In genomic region chr19:14890241-14891089, GRCm38 (mm10) we compare ENCODE assay signal across 8 mouse cellular contexts.
DNase-seq lines count a peak whose midpoint lies in the region; ATAC-seq lines count a peak whose summit lies in the region.

No protein-coding gene starts in this region.

- H3K4me3 ChIP-seq in hindbrain, embryonic 10.5 days: peak overlapping the region; percentile 41
- peak overlapping the region; percentile 13 for H3K4me3 ChIP-seq in stomach, embryonic 14.5 days (ENCODE audit: low read depth, low read length)

- peaks cover 43% of the 10 kb centered on the region for H3K4me1 ChIP-seq in hindbrain, embryonic 10.5 days (replicated peaks)
- peaks cover 13% of the 10 kb centered on the region for H3K4me1 ChIP-seq in stomach, embryonic 14.5 days (ENCODE audit: control insufficient read depth, insufficient read depth, low read length)

- ATAC-seq in stomach, embryonic 14.5 days (ENCODE audit: insufficient number of reproducible peaks, insufficient read depth, low FRiP score, low read depth): peak; percentile 72; the same call in 1 of the 2 replicates

- H3K27ac ChIP-seq in hindbrain, embryonic 10.5 days: peak overlapping the region; percentile 85
- no peak overlapping the region for H3K27ac ChIP-seq in stomach, embryonic 14.5 days (ENCODE audit: low read length)

- H3K4me2 ChIP-seq in stomach, embryonic 14.5 days (replicated peaks; ENCODE audit: low read depth, low read length): peak overlapping the region; percentile 50

- no peak overlapping the region for H3K9ac ChIP-seq in stomach, embryonic 14.5 days (replicated peaks; ENCODE audit: low read depth, low read length)

- no peaks in the 10 kb centered on the region for H3K36me3 ChIP-seq in hindbrain, embryonic 10.5 days
- H3K36me3 ChIP-seq in stomach, embryonic 14.5 days (ENCODE audit: control insufficient read depth, insufficient read depth, low read length): no peaks in the 10 kb centered on the region

- no peaks in the 10 kb centered on the region for H3K9me3 ChIP-seq in hindbrain, embryonic 10.5 days
- no peaks in the 10 kb centered on the region for H3K9me3 ChIP-seq in stomach, embryonic 14.5 days (ENCODE audit: control insufficient read depth, low read depth, low read length)

- peaks cover 34% of the 10 kb centered on the region for H3K27me3 ChIP-seq in hindbrain, embryonic 10.5 days (ENCODE audit: insufficient read depth, poor library complexity, severe bottlenecking)
- peaks cover 13% of the 10 kb centered on the region; the same call in 1 of the 2 replicates for H3K27me3 ChIP-seq in stomach, embryonic 14.5 days (ENCODE audit: control insufficient read depth, insufficient read depth, low read length)

- peak; percentile 26 for DNase-seq in ovary, adult 18-20 months (ENCODE audit: low spot score)
- no peak for DNase-seq in ovary, postnatal 10 days (ENCODE audit: low spot score)
- DNase-seq in embryo, embryonic 11 days: peak; percentile 90
- peak; percentile 80 for DNase-seq in hindbrain, embryonic 10.5 days (ENCODE audit: low spot score)
- peak; percentile 47 to 50 for DNase-seq in layer of hippocampus, adult 8-10 months (ENCODE audit: low spot score in 2 of 2)
- DNase-seq in mesoderm, embryonic 11.5 days (ENCODE audit: low read depth, low spot score): peak; percentile 91
- DNase-seq in urinary bladder, postnatal 25 days (ENCODE audit: low spot score): no peak

- WGBS in hindbrain, embryonic 10.5 days: 2% methylated on average over 21 of the region's 21 CpGs
- WGBS in stomach, embryonic 14.5 days: 9% methylated on average over 21 of the region's 21 CpGs

Comparison
In these comparisons a context has a peak if more than half of its experiments do, and no peak if none do; other contexts are left out.
1. DNase-seq: peak in ovary, adult 18-20 months (single experiment), embryo, embryonic 11 days (single experiment), hindbrain, embryonic 10.5 days (single experiment), layer of hippocampus, adult 8-10 months (2 of 2) and mesoderm, embryonic 11.5 days (single experiment); none in ovary, postnatal 10 days (single experiment) and urinary bladder, postnatal 25 days (single experiment).